Mouse (Mus musculus): Measurements from ENCODE around the gene Afap1.

DNA sequence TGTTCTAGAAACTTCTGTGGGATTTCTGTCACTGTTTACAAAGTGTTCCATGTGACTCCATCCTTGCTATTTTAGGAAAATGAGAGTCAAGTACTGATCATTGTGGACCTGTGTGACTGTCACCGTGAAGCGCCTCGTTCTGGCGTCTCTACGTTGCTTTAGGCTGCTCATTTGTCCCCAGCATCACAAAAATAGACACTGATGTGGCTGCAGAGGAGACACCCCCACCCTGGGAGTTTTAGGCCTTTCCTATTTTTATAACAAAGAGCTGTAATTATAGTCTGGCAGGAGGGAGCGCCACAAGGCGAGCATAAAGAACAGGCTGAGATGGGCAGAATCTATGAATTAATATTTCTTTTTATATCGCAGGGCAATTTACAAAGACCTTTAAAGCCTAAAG is 92.5 kb downstream of the Afap1 start:
- TF ChIP-seq CTCF (IDR thresholded peaks at IDR 0.05; ENCODE audit: insufficient read depth, low read depth, low read length): no peak
- no peak for TF ChIP-seq POLR2A (IDR thresholded peaks at IDR 0.05; ENCODE audit: insufficient read depth, low read depth, low read length)

All from olfactory bulb, adult 2 months (tissue).